Mouse (Mus musculus) ES-E14 (cell line): ENCODE results near the gene BC005624.

ENCODE experiments used
- HCFC1 ChIP-seq: IDR thresholded peaks from 2 replicates; pipeline ENCODE4 v1.6.1; 2012; ENCODE audit warnings: low read length, inconsistent platforms, borderline replicate concordance; ENCODE audit not compliant: insufficient read depth
- ZC3H11A ChIP-seq: IDR thresholded peaks from 2 replicates; pipeline ENCODE4 v1.6.1; 2012; ENCODE audit warnings: low read depth, mild to moderate bottlenecking, inconsistent platforms, low read length, borderline replicate concordance
- ZNF384 ChIP-seq: IDR thresholded peaks from 2 replicates; pipeline ENCODE4 v1.6.1; 2012; ENCODE audit warnings: low read depth, low read length, inconsistent platforms

- no peak for TF ChIP-seq ZNF384
- no peak for TF ChIP-seq ZC3H11A
- no peak for TF ChIP-seq HCFC1
Observed at GRCm38 (mm10) chr2:30928893-30929482, 53.0 kb downstream of the BC005624 start.
